Mouse (Mus musculus): ENCODE data around the gene Fam162a. TPM values are rescaled to one million over a fixed set of nuclear protein-coding genes. Genes with fewer than 3 reads are reported as not detected.

The Fam162a gene
- polyA plus RNA-seq, 1 experiment from 2014 or later, result 211 TPM

DNA sequence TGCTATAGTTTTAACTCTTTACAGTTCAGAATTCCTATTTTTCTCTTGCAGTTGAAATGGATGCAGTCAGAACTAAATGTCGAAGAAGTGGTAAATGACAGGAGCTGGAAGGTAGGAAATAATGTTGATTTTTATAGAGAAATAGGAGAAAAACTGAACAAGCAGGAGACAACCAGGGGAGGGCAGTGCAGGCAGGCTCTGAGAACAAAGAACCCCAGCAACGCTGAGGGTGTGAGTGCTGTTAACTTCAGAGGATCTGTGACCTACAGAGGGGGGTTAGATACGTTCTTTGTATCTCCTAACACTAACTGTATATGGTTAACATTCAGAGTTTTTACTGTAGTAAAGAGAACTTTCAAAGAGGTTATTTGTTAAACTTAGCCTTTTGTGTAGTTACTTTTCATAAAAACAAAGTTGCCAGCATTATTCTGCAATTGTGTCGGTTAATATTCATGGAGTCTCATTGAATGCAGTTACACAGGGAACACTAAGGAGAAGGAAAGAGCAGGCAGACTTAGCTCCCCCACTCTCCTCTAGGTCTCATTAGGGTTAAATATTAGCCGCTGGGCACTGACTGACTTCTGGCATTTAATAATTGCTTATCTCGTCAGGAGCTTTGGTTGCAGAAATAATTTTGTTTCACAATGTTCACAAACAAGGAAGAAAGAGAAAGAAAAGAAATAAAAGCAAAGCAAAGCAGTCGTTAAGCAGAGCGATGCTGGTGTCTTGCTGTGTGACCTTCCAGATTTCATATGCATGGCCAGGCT is 18.6 kb upstream of the Fam162a start:
- Histone ChIP-seq H3K9ac (ENCODE audit: low read length) (no peak overlapping the region), H3K27me3 (ENCODE audit: control insufficient read depth, insufficient read depth, low read length) (no peaks in the 10 kb centered on the region), H3K4me1 (ENCODE audit: control insufficient read depth, insufficient read depth, low read length) (no peaks in the 10 kb centered on the region), H3K4me3 (ENCODE audit: low read depth, low read length) (no peak overlapping the region), H3K4me2 (ENCODE audit: low read depth) (no peak overlapping the region), H3K9me3 (ENCODE audit: control insufficient read depth, low read length) (no peaks in the 10 kb centered on the region), H3K27ac (ENCODE audit: low read depth, low read length) (no peak overlapping the region), H3K36me3 (ENCODE audit: control insufficient read depth, insufficient read depth, low read length) (peaks cover 2% of the 10 kb centered on the region; the same call in 1 of the 2 replicates)
- no peak for ATAC-seq (ENCODE audit: insufficient read depth, low FRiP score, low TSS enrichment)
- DNase-seq (ENCODE audit: low spot score), result no peak
- 81% methylated on average over 8 of the region's 8 CpGs for WGBS

DNA sequence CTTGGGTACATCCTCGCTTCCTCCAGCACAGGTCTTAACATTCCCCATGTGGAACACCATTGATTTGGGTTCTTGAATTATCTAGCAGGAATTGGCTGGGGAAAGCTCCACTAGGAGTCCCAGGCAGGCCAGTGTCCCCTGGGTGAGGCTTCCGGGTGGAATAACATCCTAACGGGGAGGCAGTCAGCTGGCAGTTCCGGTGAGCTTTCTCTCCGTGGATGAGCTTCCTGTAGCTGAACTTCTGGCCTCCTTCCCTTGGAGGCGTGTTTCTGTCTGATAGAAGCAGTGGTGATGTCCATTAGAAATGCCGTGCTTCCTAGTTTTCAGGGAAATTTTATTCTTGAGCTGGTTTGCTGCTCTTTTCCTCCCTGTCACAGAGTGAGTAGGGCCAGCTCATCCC is 17.7 kb upstream of the Fam162a start:
- 88% methylated on average over 7 of the region's 7 CpGs for WGBS
- Histone ChIP-seq H3K4me3 (ENCODE audit: low read depth, low read length) (no peak overlapping the region), H3K9ac (ENCODE audit: low read length) (no peak overlapping the region), H3K27ac (ENCODE audit: low read depth, low read length) (no peak overlapping the region), H3K36me3 (ENCODE audit: control insufficient read depth, insufficient read depth, low read length) (peaks cover 2% of the 10 kb centered on the region; the same call in 1 of the 2 replicates), H3K4me1 (ENCODE audit: control insufficient read depth, insufficient read depth, low read length) (no peaks in the 10 kb centered on the region), H3K9me3 (ENCODE audit: control insufficient read depth, low read length) (no peaks in the 10 kb centered on the region), H3K4me2 (ENCODE audit: low read depth) (no peak overlapping the region), H3K27me3 (ENCODE audit: control insufficient read depth, insufficient read depth, low read length) (no peaks in the 10 kb centered on the region)
- ATAC-seq (ENCODE audit: insufficient read depth, low FRiP score, low TSS enrichment) (no peak), DNase-seq (ENCODE audit: low spot score) (no peak)

DNA sequence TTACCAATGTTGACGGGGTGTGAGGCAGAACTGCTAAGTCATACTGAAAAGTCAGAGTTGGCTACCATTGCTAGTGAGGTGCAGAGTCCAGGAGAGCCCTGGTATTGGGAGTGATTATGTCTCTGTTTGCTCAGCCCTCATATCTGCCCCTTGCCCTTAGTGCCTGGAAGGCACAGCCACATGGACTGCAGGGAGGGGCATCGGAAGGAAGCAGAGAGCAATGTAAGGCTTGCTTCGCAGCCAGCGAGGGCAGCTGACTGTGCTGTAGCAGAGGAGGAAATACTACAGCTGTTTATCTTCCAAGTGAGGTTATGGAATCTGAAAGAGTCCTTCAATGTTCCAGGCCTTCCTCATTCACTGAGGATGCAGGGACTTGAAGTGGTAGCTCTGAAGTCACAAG is 16.5 kb upstream of the Fam162a start:
- H3K36me3 ChIP-seq (ENCODE audit: control insufficient read depth, insufficient read depth, low read length), result peaks cover 2% of the 10 kb centered on the region; the same call in 1 of the 2 replicates
- ATAC-seq (ENCODE audit: insufficient read depth, low FRiP score, low TSS enrichment) (no peak), DNase-seq (ENCODE audit: low spot score) (no peak)
- no peaks in the 10 kb centered on the region for H3K9me3 ChIP-seq (ENCODE audit: control insufficient read depth, low read length)
- H3K27ac ChIP-seq (ENCODE audit: low read depth, low read length), result no peak overlapping the region
- WGBS, result 92% methylated on average over 4 of the region's 4 CpGs
- H3K27me3 ChIP-seq (ENCODE audit: control insufficient read depth, insufficient read depth, low read length), result no peaks in the 10 kb centered on the region
- no peak overlapping the region for H3K9ac ChIP-seq (ENCODE audit: low read length)
- no peak overlapping the region for H3K4me3 ChIP-seq (ENCODE audit: low read depth, low read length)
- no peak overlapping the region for H3K4me2 ChIP-seq (ENCODE audit: low read depth)
- no peaks in the 10 kb centered on the region for H3K4me1 ChIP-seq (ENCODE audit: control insufficient read depth, insufficient read depth, low read length)

GRCm38 (mm10) chr16:36079916-36080315 is 8.5 kb upstream of the Fam162a start:
- no peak overlapping the region for H3K27ac ChIP-seq (ENCODE audit: low read depth, low read length)
- ATAC-seq (ENCODE audit: insufficient read depth, low FRiP score, low TSS enrichment), result no peak

DNA sequence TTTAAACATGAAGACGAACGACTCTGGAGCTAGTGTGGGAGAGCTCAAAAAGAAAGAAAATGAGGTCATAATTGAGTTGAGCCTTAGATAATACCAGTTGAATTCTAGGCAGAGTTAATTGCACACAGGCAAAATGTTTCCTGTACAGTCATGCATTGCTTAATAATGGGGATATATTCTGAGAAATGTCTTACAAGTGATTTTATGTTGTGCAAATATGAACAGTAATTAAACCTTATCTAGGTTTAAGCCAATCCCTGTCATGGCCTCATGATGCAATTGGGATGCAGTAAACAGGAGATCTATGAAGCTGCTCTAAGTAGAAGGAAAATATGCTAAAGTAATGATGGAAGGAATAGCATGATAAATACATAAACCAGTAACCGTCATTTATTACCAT is 3.4 kb upstream of the Fam162a start:
- no peaks in the 10 kb centered on the region for H3K9me3 ChIP-seq (ENCODE audit: control insufficient read depth, low read length)
- no peak for ATAC-seq (ENCODE audit: insufficient read depth, low FRiP score, low TSS enrichment)
- WGBS, result 87% methylated on average over 3 of the region's 3 CpGs
- peaks cover 7% of the 10 kb centered on the region; the same call in 1 of the 2 replicates for H3K4me1 ChIP-seq (ENCODE audit: control insufficient read depth, insufficient read depth, low read length)
- no peaks in the 10 kb centered on the region for H3K36me3 ChIP-seq (ENCODE audit: control insufficient read depth, insufficient read depth, low read length)
- no peak overlapping the region for H3K27ac ChIP-seq (ENCODE audit: low read depth, low read length)
- H3K4me3 ChIP-seq (ENCODE audit: low read depth, low read length), result no peak overlapping the region
- no peaks in the 10 kb centered on the region for H3K27me3 ChIP-seq (ENCODE audit: control insufficient read depth, insufficient read depth, low read length)
- H3K9ac ChIP-seq (ENCODE audit: low read length), result no peak overlapping the region
- no peak overlapping the region for H3K4me2 ChIP-seq (ENCODE audit: low read depth)
- no peak for DNase-seq (ENCODE audit: low spot score)

More at GRCm38 (mm10) chr16:36079916-36080315, 8.5 kb upstream of the Fam162a start:
- H3K9ac ChIP-seq (ENCODE audit: low read length), result no peak overlapping the region
- H3K4me2 ChIP-seq (ENCODE audit: low read depth), result no peak overlapping the region
- H3K4me3 ChIP-seq (ENCODE audit: low read depth, low read length), result no peak overlapping the region
- DNase-seq (ENCODE audit: low spot score), result no peak
- H3K27me3 ChIP-seq (ENCODE audit: control insufficient read depth, insufficient read depth, low read length), result no peaks in the 10 kb centered on the region
- H3K9me3 ChIP-seq (ENCODE audit: control insufficient read depth, low read length), result no peaks in the 10 kb centered on the region
- 94% methylated on average over 3 of the region's 3 CpGs for WGBS
- no peaks in the 10 kb centered on the region for H3K36me3 ChIP-seq (ENCODE audit: control insufficient read depth, insufficient read depth, low read length)
- H3K4me1 ChIP-seq (ENCODE audit: control insufficient read depth, insufficient read depth, low read length), result no peaks in the 10 kb centered on the region

- Histone ChIP-seq H3K36me3 (ENCODE audit: control insufficient read depth, insufficient read depth, low read length) (no peaks in the 10 kb centered on the region), H3K4me2 (ENCODE audit: low read depth) (peak overlapping the region; percentile 53), H3K4me1 (ENCODE audit: control insufficient read depth, insufficient read depth, low read length) (peaks cover 14% of the 10 kb centered on the region; the same call in 1 of the 2 replicates), H3K4me3 (ENCODE audit: low read depth, low read length) (peak overlapping the region; percentile 60), H3K27me3 (ENCODE audit: control insufficient read depth, insufficient read depth, low read length) (no peaks in the 10 kb centered on the region), H3K9ac (ENCODE audit: low read length) (peak overlapping the region; percentile 69), H3K27ac (ENCODE audit: low read depth, low read length) (no peak overlapping the region), H3K9me3 (ENCODE audit: control insufficient read depth, low read length) (no peaks in the 10 kb centered on the region)
- ATAC-seq (ENCODE audit: insufficient read depth, low FRiP score, low TSS enrichment) (no peak), DNase-seq (ENCODE audit: low spot score) (no peak)
- WGBS, result 29% methylated on average over 8 of the region's 8 CpGs
Observed at GRCm38 (mm10) chr16:36072410-36073011, 1.1 kb upstream of the Fam162a start.

GRCm38 (mm10) chr16:36071071-36071449 is 334 bp downstream of the Fam162a start:
- Histone ChIP-seq H3K9me3 (ENCODE audit: control insufficient read depth, low read length) (no peaks in the 10 kb centered on the region), H3K27ac (ENCODE audit: low read depth, low read length) (peak overlapping the region; percentile 88), H3K36me3 (ENCODE audit: control insufficient read depth, insufficient read depth, low read length) (no peaks in the 10 kb centered on the region), H3K4me1 (ENCODE audit: control insufficient read depth, insufficient read depth, low read length) (peaks cover 14% of the 10 kb centered on the region; the same call in 1 of the 2 replicates), H3K27me3 (ENCODE audit: control insufficient read depth, insufficient read depth, low read length) (no peaks in the 10 kb centered on the region), H3K4me2 (ENCODE audit: low read depth) (peak overlapping the region; percentile 53), H3K9ac (ENCODE audit: low read length) (peak overlapping the region; percentile 69), H3K4me3 (ENCODE audit: low read depth, low read length) (peak overlapping the region; percentile 60)
- ATAC-seq (ENCODE audit: insufficient read depth, low FRiP score, low TSS enrichment) (no peak; the same call in 1 of the 2 replicates), DNase-seq (ENCODE audit: low spot score) (no peak)
- 0% methylated on average over 16 of the region's 16 CpGs for WGBS

- H3K27me3 ChIP-seq (ENCODE audit: control insufficient read depth, insufficient read depth, low read length), result no peaks in the 10 kb centered on the region
- no peaks in the 10 kb centered on the region for H3K36me3 ChIP-seq (ENCODE audit: control insufficient read depth, insufficient read depth, low read length)
- no peak overlapping the region for H3K27ac ChIP-seq (ENCODE audit: low read depth, low read length)
- WGBS, result 36% methylated on average over 9 of the region's 9 CpGs
- H3K4me2 ChIP-seq (ENCODE audit: low read depth), result peak overlapping the region; percentile 53
- no peaks in the 10 kb centered on the region for H3K9me3 ChIP-seq (ENCODE audit: control insufficient read depth, low read length)
- peaks cover 14% of the 10 kb centered on the region; the same call in 1 of the 2 replicates for H3K4me1 ChIP-seq (ENCODE audit: control insufficient read depth, insufficient read depth, low read length)
- no peak for DNase-seq (ENCODE audit: low spot score)
- no peak for ATAC-seq (ENCODE audit: insufficient read depth, low FRiP score, low TSS enrichment)
- peak overlapping the region; percentile 60 for H3K4me3 ChIP-seq (ENCODE audit: low read depth, low read length)
- H3K9ac ChIP-seq (ENCODE audit: low read length), result no peak overlapping the region
Observed at GRCm38 (mm10) chr16:36069819-36070575, 1.4 kb downstream of the Fam162a start.
